Mouse (Mus musculus) mouse embryonic stem cell (cell line): Measurements from ENCODE around the gene Clpsl2.

Experiments used
- in situ Hi-C, 2 experiments: fragments of 300-500 bp; cut with MboI; formaldehyde crosslinking; loops; 1 replicate in 1 of 2; 3 replicates in 1 of 2; pipeline ENCODE4 v1.14.3; 2019 to 2020; ENCODE audit warnings: low sequenced_read_pairs in 2 of 2, low pct_unique_long_range_greater_than_20kb in 1 of 2, mixed read lengths in 1 of 2; ENCODE audit not compliant: unreplicated experiment in 1 of 2

The Clpsl2 gene

GRCm38 (mm10) chr17:28591476-28591875 lies 42.3 kb downstream of the Clpsl2 start:
- in situ Hi-C loops: no loop called here

GRCm38 (mm10) chr17:28592998-28593397 lies 43.8 kb downstream of the Clpsl2 start:
- in situ Hi-C loops: no loop called here

- in situ Hi-C loops: no loop called here
These were observed 44.8 kb downstream of the Clpsl2 start for GRCm38 (mm10) chr17:28593965-28594364.

- in situ Hi-C loops: no loop called here
These were observed 51.6 kb downstream of the Clpsl2 start for GRCm38 (mm10) chr17:28600780-28601179.

- in situ Hi-C loops: no loop called here
These were observed 52.5 kb downstream of the Clpsl2 start for GRCm38 (mm10) chr17:28601557-28602250.
